Comparison of ENCODE assay signal across 23 mouse cellular contexts in the genomic region with DNA sequence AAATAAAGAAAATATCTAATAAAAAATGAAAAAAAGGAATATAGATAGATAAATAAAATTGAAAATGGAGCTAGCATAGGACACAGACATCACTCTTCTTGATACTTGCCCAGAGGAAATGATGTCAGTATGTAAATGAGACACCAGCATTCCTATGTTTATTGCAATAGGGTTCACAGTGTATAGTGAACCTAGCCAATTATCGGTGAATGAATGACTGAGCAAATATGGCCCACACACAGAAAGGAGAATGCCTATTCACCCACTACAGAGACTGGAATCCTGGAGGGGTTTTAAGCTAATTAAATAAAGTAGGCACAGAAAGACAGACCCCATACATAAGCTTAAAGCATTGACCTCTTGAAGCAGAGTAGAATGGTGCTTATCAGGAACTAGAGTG.
DNase-seq lines count a peak whose midpoint lies in the region; ATAC-seq and TF ChIP-seq lines count a peak whose summit lies in the region.
"Had no signal": no experiment of that assay in that cellular context is flagged by ENCODE, and none has a peak within 500 bp of the region (broad histone marks: within the 10 kb centered on the region; RNA-seq: fewer than 3 reads in every experiment).

No protein-coding gene starts in this region.

- no peak for TF ChIP-seq CTCF in brain, embryonic 14.5 days (IDR thresholded peaks at IDR 0.05; ENCODE audit: borderline replicate concordance, extremely low read depth, insufficient read depth, insufficient read length)

- no peak for TF ChIP-seq POLR2A in brain, embryonic 14.5 days (IDR thresholded peaks at IDR 0.05; ENCODE audit: borderline replicate concordance, extremely low read depth, insufficient read depth, insufficient read length, poor library complexity, severe bottlenecking)

- peak; percentile 88 for ATAC-seq in forebrain, embryonic 12.5 days (ENCODE audit: low FRiP score)
- peak; percentile 55 for ATAC-seq in forebrain, embryonic 15.5 days (replicated peaks)
- ATAC-seq: activated CD4-positive, CD25-positive, alpha-beta regulatory T cell, adult 4 months; CD4-positive, CD25-positive, alpha-beta regulatory T cell, adult 4 months; Patski had no signal

- no peak overlapping the region for H3K4me3 ChIP-seq in forebrain, embryonic 12.5 days (replicated peaks)
- no peak overlapping the region for H3K4me3 ChIP-seq in forebrain, embryonic 10.5 days
- H3K4me3 ChIP-seq in forebrain, embryonic 15.5 days, result no peak overlapping the region
- H3K4me3 ChIP-seq: embryonic facial prominence, embryonic 10.5 days; embryonic facial prominence, embryonic 12.5 days had no signal

- intact Hi-C loops in left cerebral cortex, postnatal 14 days (cut with DNase I), result no loop called here

- H3K36me3 ChIP-seq in forebrain, embryonic 12.5 days (replicated peaks), result no peaks in the 10 kb centered on the region
- H3K36me3 ChIP-seq in forebrain, embryonic 10.5 days (replicated peaks), result no peaks in the 10 kb centered on the region
- no peaks in the 10 kb centered on the region for H3K36me3 ChIP-seq in forebrain, embryonic 15.5 days
- H3K36me3 ChIP-seq: embryonic facial prominence, embryonic 10.5 days; embryonic facial prominence, embryonic 12.5 days; G1E had no signal

- no peak overlapping the region for H3K9ac ChIP-seq in forebrain, embryonic 12.5 days
- no peak overlapping the region for H3K9ac ChIP-seq in forebrain, embryonic 15.5 days (replicated peaks)
- H3K9ac ChIP-seq: embryonic facial prominence, embryonic 12.5 days had no signal

- peaks cover 6% of the 10 kb centered on the region; the same call in 1 of the 2 replicates for H3K27me3 ChIP-seq in forebrain, embryonic 12.5 days
- H3K27me3 ChIP-seq in forebrain, embryonic 10.5 days (ENCODE audit: poor library complexity, severe bottlenecking), result peaks cover 10% of the 10 kb centered on the region; the same call in 1 of the 2 replicates
- no peaks in the 10 kb centered on the region for H3K27me3 ChIP-seq in forebrain, embryonic 15.5 days
- H3K27me3 ChIP-seq: CH12.LX; embryonic facial prominence, embryonic 12.5 days had no signal

- 30% methylated on average over 1 of the region's 1 CpGs for WGBS in forebrain, embryonic 12.5 days
- 60% methylated on average over 1 of the region's 1 CpGs for WGBS in forebrain, embryonic 10.5 days
- WGBS in forebrain, embryonic 15.5 days, result 10% methylated on average over 1 of the region's 1 CpGs

- no peaks in the 10 kb centered on the region for H3K9me3 ChIP-seq in forebrain, embryonic 12.5 days
- H3K9me3 ChIP-seq in forebrain, embryonic 10.5 days, result no peaks in the 10 kb centered on the region
- no peaks in the 10 kb centered on the region for H3K9me3 ChIP-seq in forebrain, embryonic 15.5 days
- H3K9me3 ChIP-seq: embryonic facial prominence, embryonic 10.5 days; embryonic facial prominence, embryonic 12.5 days; G1E had no signal

- peak; percentile 2 for DNase-seq in embryo, embryonic 10.5 days (ENCODE audit: low spot score)
- no peak for DNase-seq in embryo, embryonic 11 days
- DNase-seq in forebrain, embryonic 10.5 days (ENCODE audit: extremely low spot score, low spot score), result no peak
- DNase-seq in brain, embryonic 14.5 days (ENCODE audit: low read depth), result peak; percentile 59
- no peak for DNase-seq in left cerebral cortex, postnatal 14 days (ENCODE audit: low spot score in 2 of 2)
- DNase-seq: adrenal gland, adult 8-10 months; adrenal gland, postnatal 14 days; adrenal gland, postnatal 36 days; B cell, adult 2 months; cerebellum, adult 11 months; cerebellum, adult 18-20 months; cerebellum, adult 9-10 months; cerebellum, postnatal 10 days; cerebellum, postnatal 25 days had no signal

- no peak overlapping the region for H3K4me2 ChIP-seq in forebrain, embryonic 12.5 days
- no peak overlapping the region for H3K4me2 ChIP-seq in forebrain, embryonic 15.5 days (replicated peaks)
- H3K4me2 ChIP-seq: embryonic facial prominence, embryonic 12.5 days had no signal

- H3K27ac ChIP-seq in forebrain, embryonic 12.5 days, result no peak overlapping the region
- no peak overlapping the region for H3K27ac ChIP-seq in forebrain, embryonic 10.5 days
- no peak overlapping the region for H3K27ac ChIP-seq in forebrain, embryonic 15.5 days (replicated peaks)
- H3K27ac ChIP-seq: embryonic facial prominence, embryonic 10.5 days; embryonic facial prominence, embryonic 12.5 days had no signal

- H3K4me1 ChIP-seq in forebrain, embryonic 12.5 days, result no peaks in the 10 kb centered on the region
- peaks cover 12% of the 10 kb centered on the region; the same call in 1 of the 2 replicates for H3K4me1 ChIP-seq in forebrain, embryonic 10.5 days
- no peaks in the 10 kb centered on the region for H3K4me1 ChIP-seq in forebrain, embryonic 15.5 days
- H3K4me1 ChIP-seq: embryonic facial prominence, embryonic 10.5 days; embryonic facial prominence, embryonic 12.5 days had no signal

Comparison
In these comparisons a context has a peak if more than half of its experiments do, and no peak if none do; other contexts are left out.
1. DNase-seq: peak in embryo, embryonic 10.5 days (single experiment) and brain, embryonic 14.5 days (single experiment); none in embryo, embryonic 11 days (single experiment), forebrain, embryonic 10.5 days (single experiment) and left cerebral cortex, postnatal 14 days (0 of 2).